Mouse (Mus musculus): ENCODE measurements around the gene Ttc7b. TPM values are rescaled to one million over a fixed set of nuclear protein-coding genes. Genes with fewer than 3 reads are reported as not detected.

Ttc7b gene
- polyA plus RNA-seq, 1 experiment from 2014 or later = 4.0 TPM

- H3K9me3 ChIP-seq (ENCODE audit: control insufficient read depth) = no peaks in the 10 kb centered on the region
- 82% methylated on average over 3 of the region's 3 CpGs for WGBS
- H3K36me3 ChIP-seq (ENCODE audit: control insufficient read depth, insufficient read depth) = peaks cover 10% of the 10 kb centered on the region; the same call in 1 of the 2 replicates
- H3K27me3 ChIP-seq (replicated peaks; ENCODE audit: control insufficient read depth, insufficient read depth, low read length) = no peaks in the 10 kb centered on the region
- no peaks in the 10 kb centered on the region for H3K4me1 ChIP-seq (replicated peaks; ENCODE audit: control insufficient read depth, insufficient read depth, low read length)
- ATAC-seq = no peak
- no peak for TF ChIP-seq CTCF (IDR thresholded peaks at IDR 0.05; ENCODE audit: low read depth)
- H3K27ac ChIP-seq (ENCODE audit: low read depth, low read length) = no peak overlapping the region
- no peak overlapping the region for H3K4me2 ChIP-seq (replicated peaks; ENCODE audit: low read depth)
- no peak overlapping the region for H3K9ac ChIP-seq (ENCODE audit: low read depth, low read length)
- H3K4me3 ChIP-seq (ENCODE audit: low read depth, low read length) = no peak overlapping the region
These were observed 127.5 kb downstream of the Ttc7b start for GRCm38 (mm10) chr12:100393109-100393508.

GRCm38 (mm10) chr12:100392466-100392865 is 128.2 kb downstream of the Ttc7b start:
- Histone ChIP-seq H3K36me3 (ENCODE audit: control insufficient read depth, insufficient read depth) (peaks cover 10% of the 10 kb centered on the region; the same call in 1 of the 2 replicates), H3K27ac (ENCODE audit: low read depth, low read length) (no peak overlapping the region), H3K9me3 (ENCODE audit: control insufficient read depth) (no peaks in the 10 kb centered on the region), H3K4me2 (replicated peaks; ENCODE audit: low read depth) (no peak overlapping the region), H3K4me3 (ENCODE audit: low read depth, low read length) (no peak overlapping the region), H3K4me1 (replicated peaks; ENCODE audit: control insufficient read depth, insufficient read depth, low read length) (no peaks in the 10 kb centered on the region), H3K9ac (ENCODE audit: low read depth, low read length) (no peak overlapping the region), H3K27me3 (replicated peaks; ENCODE audit: control insufficient read depth, insufficient read depth, low read length) (no peaks in the 10 kb centered on the region)
- WGBS = 84% methylated on average over 5 of the region's 5 CpGs
- no peak for ATAC-seq
- TF ChIP-seq CTCF (IDR thresholded peaks at IDR 0.05; ENCODE audit: low read depth) = no peak

- no peak for ATAC-seq
- H3K36me3 ChIP-seq (ENCODE audit: control insufficient read depth, insufficient read depth) = peaks cover 12% of the 10 kb centered on the region; the same call in 1 of the 2 replicates
These were observed 128.7 kb downstream of the Ttc7b start for GRCm38 (mm10) chr12:100391890-100392289.

GRCm38 (mm10) chr12:100389878-100390710 is 130.5 kb downstream of the Ttc7b start:
- H3K4me1 ChIP-seq (replicated peaks; ENCODE audit: control insufficient read depth, insufficient read depth, low read length) = no peaks in the 10 kb centered on the region
- no peak overlapping the region for H3K4me3 ChIP-seq (ENCODE audit: low read depth, low read length)
- no peak for ATAC-seq
- no peaks in the 10 kb centered on the region for H3K9me3 ChIP-seq (ENCODE audit: control insufficient read depth)
- no peaks in the 10 kb centered on the region for H3K27me3 ChIP-seq (replicated peaks; ENCODE audit: control insufficient read depth, insufficient read depth, low read length)
- WGBS = 89% methylated on average over 12 of the region's 12 CpGs
- no peak overlapping the region for H3K27ac ChIP-seq (ENCODE audit: low read depth, low read length)
- H3K4me2 ChIP-seq (replicated peaks; ENCODE audit: low read depth) = no peak overlapping the region
- TF ChIP-seq CTCF (IDR thresholded peaks at IDR 0.05; ENCODE audit: low read depth) = no peak
- H3K9ac ChIP-seq (ENCODE audit: low read depth, low read length) = no peak overlapping the region
- peaks cover 22% of the 10 kb centered on the region; the same call in 1 of the 2 replicates for H3K36me3 ChIP-seq (ENCODE audit: control insufficient read depth, insufficient read depth)

More at GRCm38 (mm10) chr12:100391890-100392289, 128.7 kb downstream of the Ttc7b start:
- no peak overlapping the region for H3K4me2 ChIP-seq (replicated peaks; ENCODE audit: low read depth)
- no peak overlapping the region for H3K27ac ChIP-seq (ENCODE audit: low read depth, low read length)
- no peak for TF ChIP-seq CTCF (IDR thresholded peaks at IDR 0.05; ENCODE audit: low read depth)
- no peaks in the 10 kb centered on the region for H3K27me3 ChIP-seq (replicated peaks; ENCODE audit: control insufficient read depth, insufficient read depth, low read length)
- H3K4me3 ChIP-seq (ENCODE audit: low read depth, low read length) = no peak overlapping the region
- H3K9me3 ChIP-seq (ENCODE audit: control insufficient read depth) = no peaks in the 10 kb centered on the region
- no peak overlapping the region for H3K9ac ChIP-seq (ENCODE audit: low read depth, low read length)
- no peaks in the 10 kb centered on the region for H3K4me1 ChIP-seq (replicated peaks; ENCODE audit: control insufficient read depth, insufficient read depth, low read length)
- WGBS = 85% methylated on average over 9 of the region's 9 CpGs

- H3K4me1 ChIP-seq (replicated peaks; ENCODE audit: control insufficient read depth, insufficient read depth, low read length) = no peaks in the 10 kb centered on the region
- peaks cover 40% of the 10 kb centered on the region; the same call in 1 of the 2 replicates for H3K36me3 ChIP-seq (ENCODE audit: control insufficient read depth, insufficient read depth)
- ATAC-seq = no peak
- WGBS = 84% methylated on average over 3 of the region's 3 CpGs
- H3K9ac ChIP-seq (ENCODE audit: low read depth, low read length) = no peak overlapping the region
- H3K27me3 ChIP-seq (replicated peaks; ENCODE audit: control insufficient read depth, insufficient read depth, low read length) = no peaks in the 10 kb centered on the region
- no peak overlapping the region for H3K4me2 ChIP-seq (replicated peaks; ENCODE audit: low read depth)
- H3K9me3 ChIP-seq (ENCODE audit: control insufficient read depth) = no peaks in the 10 kb centered on the region
- no peak overlapping the region for H3K4me3 ChIP-seq (ENCODE audit: low read depth, low read length)
- TF ChIP-seq CTCF (IDR thresholded peaks at IDR 0.05; ENCODE audit: low read depth) = no peak
- H3K27ac ChIP-seq (ENCODE audit: low read depth, low read length) = no peak overlapping the region
These were observed 134.4 kb downstream of the Ttc7b start for GRCm38 (mm10) chr12:100386259-100386658.

GRCm38 (mm10) chr12:100382526-100382925 is 138.1 kb downstream of the Ttc7b start:
- Histone ChIP-seq H3K9ac (ENCODE audit: low read depth, low read length) (no peak overlapping the region), H3K36me3 (ENCODE audit: control insufficient read depth, insufficient read depth) (peaks cover 44% of the 10 kb centered on the region; the same call in 1 of the 2 replicates), H3K9me3 (ENCODE audit: control insufficient read depth) (no peaks in the 10 kb centered on the region), H3K27me3 (replicated peaks; ENCODE audit: control insufficient read depth, insufficient read depth, low read length) (no peaks in the 10 kb centered on the region), H3K4me1 (replicated peaks; ENCODE audit: control insufficient read depth, insufficient read depth, low read length) (no peaks in the 10 kb centered on the region), H3K27ac (ENCODE audit: low read depth, low read length) (no peak overlapping the region), H3K4me2 (replicated peaks; ENCODE audit: low read depth) (no peak overlapping the region), H3K4me3 (ENCODE audit: low read depth, low read length) (no peak overlapping the region)
- ATAC-seq = no peak
- no peak for TF ChIP-seq CTCF (IDR thresholded peaks at IDR 0.05; ENCODE audit: low read depth)
